Mouse (Mus musculus): ENCODE data around the gene Gm21560.
A peak's percentile ranks its signal among the peaks of the same experiment; 100 is the strongest.
"Not testable (repeated sequence)": the region's sequence is repeated elsewhere in the genome, so short reads cannot be mapped to it uniquely, and the experiment has no call there.

Gene Gm21560

DNA sequence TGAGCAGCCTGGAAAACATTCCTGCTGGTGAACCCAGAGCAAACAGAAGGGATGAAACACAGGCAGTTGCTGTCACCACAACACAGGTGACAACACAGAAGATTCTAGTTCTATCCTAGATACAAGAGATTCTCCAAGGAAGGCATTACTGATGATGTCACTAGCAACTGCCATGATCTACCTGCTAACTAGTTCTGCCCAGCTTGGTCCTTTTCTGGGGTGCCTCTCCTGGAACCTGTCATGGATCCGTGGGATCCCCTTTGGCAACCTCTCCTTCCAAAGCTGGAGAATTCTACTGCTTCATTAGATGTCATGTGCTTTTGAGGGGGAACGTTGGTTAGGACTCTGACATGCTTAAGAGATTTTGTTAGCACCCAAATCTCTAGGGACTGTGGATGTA, at the start of gene Gm21560:
TSS of gene Gm21560 (minus strand) at position 101 of the 400 bp plus-strand sequence.
- DNase-seq (ENCODE audit: low spot score in 2 of 2) = not testable (repeated sequence)

DNA sequence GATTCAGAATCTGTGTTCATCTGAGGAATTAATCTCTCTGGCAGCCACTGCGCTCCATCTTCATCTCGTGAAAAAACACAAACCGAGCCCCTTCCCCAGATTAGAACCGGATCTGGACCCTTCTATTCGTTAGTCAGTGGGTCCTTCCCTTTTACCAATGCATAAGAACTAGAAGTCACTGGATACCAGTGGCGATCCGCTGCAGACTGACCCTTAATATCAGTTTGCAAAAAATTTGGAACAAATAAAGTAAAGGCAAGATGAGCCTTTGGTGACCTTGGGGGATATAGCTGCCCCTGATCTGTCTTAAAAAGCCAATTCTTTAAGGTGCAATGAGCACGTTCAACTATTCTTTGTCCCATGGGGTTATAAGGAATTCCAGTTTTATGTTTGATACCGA, 55.6 kb downstream of the Gm21560 start:
- peak; percentile 0 to 1 for DNase-seq (ENCODE audit: low spot score in 2 of 2)

DNA sequence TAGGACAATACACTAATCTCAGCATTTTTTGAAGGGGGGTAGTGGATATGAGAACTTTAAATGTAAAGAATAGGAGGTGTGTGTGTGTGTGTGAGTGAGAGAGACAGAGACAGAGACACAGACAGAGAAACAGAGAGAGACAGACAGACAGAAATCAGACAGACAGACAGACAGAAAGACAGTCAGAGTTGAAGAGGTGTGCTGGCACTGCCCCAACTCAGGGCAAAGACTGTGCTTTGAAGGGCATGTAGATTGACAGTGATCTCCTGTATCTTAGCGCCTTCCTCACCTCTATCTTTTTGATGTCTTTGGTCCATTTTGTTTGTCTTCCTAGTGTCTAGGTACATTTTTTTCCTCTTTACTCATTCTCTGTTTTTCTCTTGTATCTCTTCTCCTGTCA, 58.0 kb downstream of the Gm21560 start:
- not testable (repeated sequence) for DNase-seq (ENCODE audit: low spot score in 2 of 2)

All from heart, adult 9 months (tissue).